Mouse (Mus musculus): ENCODE results near the gene Rheb. TPM values are rescaled to one million over a fixed set of nuclear protein-coding genes. Genes with fewer than 3 reads are reported as not detected.

Rheb gene
- polyA plus RNA-seq (2015; fragmentation: Nextera tagmentation; extraction: Ambion mirVana), result 194 and 203 TPM in 2 replicates

GRCm38 (mm10) chr5:24842274-24843102 is at the start of gene Rheb:
Gene Rheb, minus strand, starts transcription at chr5:24842624.

DNA sequence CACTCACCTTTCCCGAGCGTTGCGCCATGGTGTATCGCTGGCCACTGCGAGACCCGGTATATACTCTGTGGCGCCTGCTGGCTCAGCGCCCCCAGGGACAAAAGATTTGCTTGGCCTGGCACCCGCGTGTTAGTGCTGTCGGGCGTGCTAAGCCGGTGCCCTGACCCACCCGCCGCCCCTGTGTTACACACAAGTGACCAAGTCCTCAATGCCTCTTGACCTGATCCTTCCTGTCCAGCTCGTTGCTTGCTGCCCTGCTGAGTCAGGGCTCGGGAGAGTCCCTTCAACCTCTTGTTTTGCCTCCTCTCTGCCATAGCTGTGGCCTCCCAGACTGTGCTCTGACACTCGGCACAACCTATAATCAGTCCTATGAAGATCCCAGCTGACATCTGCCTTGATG is 84.6 kb downstream of the Rheb start, which contains the start of gene Crygn:
Gene Crygn, minus strand, starts transcription at position 193 of the 400 bp plus-strand sequence.

Other genes with a start within 250 kb of the Rheb start
- 56.4 and 71.2 TPM in 2 replicates for gene Smarcd3, start 218.2 kb downstream of the Rheb start, polyA plus RNA-seq (2015; fragmentation: Nextera tagmentation; extraction: Ambion mirVana)
- gene Nub1, start 157.1 kb downstream of the Rheb start, polyA plus RNA-seq (2015; fragmentation: Nextera tagmentation; extraction: Ambion mirVana), result 22.5 and 22.8 TPM in 2 replicates
- 2.6 and 3.0 TPM in 2 replicates for gene Wdr86, start 111.9 kb downstream of the Rheb start, polyA plus RNA-seq (2015; fragmentation: Nextera tagmentation; extraction: Ambion mirVana)
- gene Crygn, start 84.6 kb downstream of the Rheb start, polyA plus RNA-seq (2015; fragmentation: Nextera tagmentation; extraction: Ambion mirVana), result 1.6 and 1.8 TPM in 2 replicates

Data from skeletal muscle tissue, postnatal 0 days (tissue).